Mouse (Mus musculus) mouse trophoblast stem cell (cell line): ENCODE data around the gene Slc25a4.
"Not testable (repeated sequence)": the region's sequence is repeated elsewhere in the genome, so short reads cannot be mapped to it uniquely, and the experiment has no call there.

Experiments used
- in situ Hi-C, 2 experiments: fragments of 300-500 bp; cut with MseI, MboI; formaldehyde crosslinking; loops; 2 replicates in 1 of 2; 3 replicates in 1 of 2; pipeline ENCODE4 v1.15.1; 2025

The Slc25a4 gene

GRCm38 (mm10) chr8:46210404-46211315 lies at the start of gene Slc25a4:
TSS of gene Slc25a4 (minus strand) at chr8:46211284.
- in situ Hi-C loops, result no loop called here

GRCm38 (mm10) chr8:46257921-46258682 lies 47.0 kb upstream of the Slc25a4 start:
- in situ Hi-C loops, result no loop called here

- in situ Hi-C loops, result no loop called here
These were observed 41.4 kb upstream of the Slc25a4 start for GRCm38 (mm10) chr8:46252456-46252855.

DNA sequence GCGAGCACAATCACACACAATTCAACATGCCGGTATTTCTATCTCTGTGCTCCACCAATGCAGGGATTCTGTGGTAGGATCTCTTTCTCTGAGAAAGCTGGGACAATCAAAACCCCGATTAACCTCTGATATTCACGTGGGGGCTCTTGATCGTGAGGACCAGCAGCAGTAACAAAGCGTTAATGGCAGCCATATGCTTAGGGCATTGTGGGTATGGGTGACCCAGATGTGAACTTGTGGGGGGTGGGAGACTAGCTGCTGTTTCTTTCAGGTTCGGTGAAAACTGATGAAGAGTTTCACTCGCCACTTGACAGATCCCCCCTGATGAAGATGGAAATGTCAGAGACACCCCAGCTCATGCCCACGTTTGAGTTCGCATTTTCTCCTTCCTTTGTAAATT lies 40.5 kb upstream of the Slc25a4 start:
- in situ Hi-C loops, result no loop called here

DNA sequence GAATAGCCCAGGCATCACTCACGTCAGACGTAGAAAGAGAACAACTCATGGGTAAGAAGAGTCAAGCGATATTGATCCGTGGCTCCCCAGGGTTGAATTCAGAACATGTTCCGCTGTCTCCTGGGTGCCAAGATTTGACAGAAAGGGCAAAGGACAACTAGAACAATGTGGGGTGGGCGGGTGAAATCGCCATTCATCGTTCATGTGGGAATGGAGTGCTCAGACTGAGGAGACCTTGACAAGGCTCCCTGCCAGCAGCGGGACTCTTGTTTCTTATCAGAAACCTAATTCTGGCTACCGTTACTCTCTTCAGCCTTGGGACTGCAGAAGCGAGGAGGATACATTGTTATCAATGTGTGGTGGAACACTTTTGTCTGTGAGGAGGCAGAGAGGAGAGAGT lies 35.3 kb upstream of the Slc25a4 start:
- in situ Hi-C loops, result loop anchor here (5.0 to 10.0 kb wide), 2 partner anchors 66 to 298 kb away; no protein-coding TSS in a partner anchor

GRCm38 (mm10) chr8:46242946-46243345 lies 31.9 kb upstream of the Slc25a4 start:
- in situ Hi-C loops, result loop anchor here in 1 of 2 experiments (5.0 to 10.0 kb wide), 2 partner anchors 59 to 302 kb away; no protein-coding TSS in a partner anchor

DNA sequence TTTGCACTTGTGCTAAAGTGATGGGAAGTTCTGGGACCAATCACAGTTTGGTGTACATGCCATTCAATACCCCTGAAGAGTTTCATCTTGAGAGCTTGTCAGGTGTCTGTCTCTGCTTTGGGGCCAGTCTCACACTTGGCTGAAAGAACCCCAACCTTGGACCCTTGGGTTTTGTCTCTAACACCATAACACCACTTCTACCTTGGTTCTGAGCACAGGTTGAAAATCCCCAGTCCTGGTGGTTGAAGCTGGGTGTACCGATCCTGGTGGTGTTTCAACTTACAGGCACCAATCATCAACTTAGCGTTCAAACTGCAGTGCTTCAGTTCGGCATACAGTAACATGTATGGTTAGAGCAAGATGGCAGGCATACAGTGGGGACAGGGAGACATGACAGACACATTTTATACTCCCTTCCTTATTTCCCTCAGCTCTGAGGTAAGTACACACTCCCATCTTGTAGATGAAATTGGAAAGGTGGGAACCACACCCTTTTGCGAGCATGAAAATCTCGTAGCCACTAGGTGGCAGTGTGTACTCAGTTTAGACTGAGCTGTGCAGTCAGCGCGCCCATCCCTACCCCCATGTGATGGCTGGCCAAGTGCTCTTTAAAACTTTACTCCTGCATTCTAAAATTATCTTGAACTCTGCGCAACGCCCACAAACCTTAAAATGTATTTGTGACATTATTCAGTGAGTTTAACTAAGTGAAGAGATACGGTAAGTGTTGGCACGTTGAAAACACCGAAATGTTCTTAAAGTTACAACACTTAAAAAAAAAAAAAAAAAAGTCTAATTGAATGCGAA lies 30.7 kb upstream of the Slc25a4 start:
- in situ Hi-C loops, result loop anchor here in 1 of 2 experiments (5.0 to 10.0 kb wide), 2 partner anchors 61 to 303 kb away; no protein-coding TSS in a partner anchor

DNA sequence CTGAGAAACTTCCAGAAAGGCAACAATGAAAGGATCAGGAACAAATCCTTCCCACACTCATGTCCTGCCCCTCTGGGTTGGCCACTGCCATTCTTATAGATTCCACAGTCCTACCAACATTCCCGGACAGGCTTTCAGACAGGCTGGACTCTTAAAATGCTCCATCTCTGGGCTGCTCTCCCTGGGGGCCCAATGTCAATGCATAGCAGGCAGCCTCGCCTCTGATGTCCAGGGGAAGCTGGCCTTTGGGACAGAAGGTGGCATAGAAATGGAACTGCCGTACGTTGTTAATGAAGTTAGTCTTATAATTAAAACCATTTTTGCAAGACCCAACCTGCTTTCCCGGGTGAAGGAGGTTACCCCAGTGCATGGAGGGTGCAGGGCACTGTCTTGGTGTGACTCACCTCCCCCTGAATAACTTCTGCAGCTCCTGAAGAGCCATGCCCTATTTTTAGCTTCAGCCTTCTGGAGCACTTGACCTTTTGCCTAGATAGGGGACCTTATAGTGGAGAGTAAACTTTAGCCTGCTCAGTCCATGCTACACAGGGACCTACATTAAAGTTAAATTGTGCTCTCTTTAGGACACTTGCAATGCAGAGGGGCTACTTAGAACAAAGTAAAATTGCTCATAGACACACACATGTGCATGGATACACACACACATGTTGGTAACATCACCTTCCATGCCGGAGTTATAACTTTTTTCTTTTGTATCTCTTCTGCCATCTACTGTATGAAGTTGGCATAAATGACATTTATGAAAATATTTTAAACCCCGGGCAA lies 25.5 kb upstream of the Slc25a4 start:
- in situ Hi-C loops, result loop anchor here in 1 of 2 experiments (5.0 kb wide), 1 partner anchor 49 kb away; no protein-coding TSS in a partner anchor

DNA sequence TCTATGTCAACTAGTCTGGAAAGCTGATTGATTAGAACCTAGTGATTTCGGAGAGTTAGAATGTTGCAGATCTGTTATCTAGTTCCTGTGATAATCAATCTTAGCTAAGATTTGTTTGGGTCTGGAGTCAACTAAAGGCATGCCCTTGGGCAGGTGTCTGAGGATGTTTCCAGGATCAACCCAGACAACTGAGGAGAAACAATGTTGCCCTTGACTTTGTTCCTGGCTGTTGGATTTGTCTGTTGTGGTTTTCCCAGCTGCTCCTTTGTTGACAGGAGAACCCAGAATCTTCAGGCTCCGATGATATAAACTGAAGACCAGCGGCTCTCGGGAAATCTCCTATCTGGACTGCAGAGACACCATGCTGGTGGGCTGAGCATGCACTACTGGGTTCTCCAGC lies 23.7 kb upstream of the Slc25a4 start:
- in situ Hi-C loops, result loop anchor here in 1 of 2 experiments (5.0 kb wide), 1 partner anchor 47 kb away; no protein-coding TSS in a partner anchor

DNA sequence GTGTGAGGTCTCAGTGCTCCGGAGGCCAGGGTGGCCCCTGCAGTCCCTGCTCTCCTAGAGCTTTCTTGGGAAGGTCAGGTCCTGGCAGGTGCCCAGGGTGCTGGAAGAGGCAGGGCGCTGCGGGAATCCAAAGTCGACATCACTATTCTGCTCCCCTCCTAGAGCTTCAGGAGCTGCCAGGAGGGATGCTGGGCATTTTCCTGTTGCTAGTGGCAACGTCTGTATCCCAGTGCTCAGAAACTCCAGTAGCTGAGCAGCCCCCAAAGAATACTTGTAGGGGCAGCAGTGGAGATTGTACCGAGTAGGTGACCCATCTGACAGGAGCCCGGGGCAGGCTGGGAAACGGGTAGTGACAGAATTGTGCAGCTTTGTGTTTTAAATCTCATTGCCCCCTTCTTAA lies 21.7 kb upstream of the Slc25a4 start:
- in situ Hi-C loops, result no loop called here

- in situ Hi-C loops, result not testable (repeated sequence)
These were observed 20.9 kb upstream of the Slc25a4 start for GRCm38 (mm10) chr8:46231968-46232367.

GRCm38 (mm10) chr8:46226622-46227021 lies 15.5 kb upstream of the Slc25a4 start:
- in situ Hi-C loops, result no loop called here

GRCm38 (mm10) chr8:46225501-46225900 lies 14.4 kb upstream of the Slc25a4 start:
- in situ Hi-C loops, result no loop called here

GRCm38 (mm10) chr8:46220566-46220965 lies 9.5 kb upstream of the Slc25a4 start:
- in situ Hi-C loops, result no loop called here

DNA sequence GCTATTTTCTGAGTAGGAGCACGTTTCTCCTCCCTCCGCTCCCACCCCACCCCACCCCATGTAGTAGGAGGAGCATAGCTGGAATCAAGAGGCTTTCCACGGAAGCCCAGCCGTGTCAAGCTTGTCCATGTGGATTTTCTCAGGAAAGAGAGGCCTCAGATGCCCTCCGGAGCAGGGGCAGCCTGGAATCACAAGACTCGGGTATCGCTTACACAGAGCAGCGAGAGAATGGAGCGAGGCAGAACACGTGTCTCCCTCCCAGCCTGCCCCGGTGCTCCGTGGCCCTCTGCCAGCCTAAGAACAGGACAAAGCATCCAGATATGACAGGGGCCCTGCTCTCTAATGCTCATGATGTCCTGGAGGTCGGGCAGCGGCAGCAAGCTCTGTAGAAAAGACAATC lies 5.8 kb upstream of the Slc25a4 start:
- in situ Hi-C loops, result no loop called here

DNA sequence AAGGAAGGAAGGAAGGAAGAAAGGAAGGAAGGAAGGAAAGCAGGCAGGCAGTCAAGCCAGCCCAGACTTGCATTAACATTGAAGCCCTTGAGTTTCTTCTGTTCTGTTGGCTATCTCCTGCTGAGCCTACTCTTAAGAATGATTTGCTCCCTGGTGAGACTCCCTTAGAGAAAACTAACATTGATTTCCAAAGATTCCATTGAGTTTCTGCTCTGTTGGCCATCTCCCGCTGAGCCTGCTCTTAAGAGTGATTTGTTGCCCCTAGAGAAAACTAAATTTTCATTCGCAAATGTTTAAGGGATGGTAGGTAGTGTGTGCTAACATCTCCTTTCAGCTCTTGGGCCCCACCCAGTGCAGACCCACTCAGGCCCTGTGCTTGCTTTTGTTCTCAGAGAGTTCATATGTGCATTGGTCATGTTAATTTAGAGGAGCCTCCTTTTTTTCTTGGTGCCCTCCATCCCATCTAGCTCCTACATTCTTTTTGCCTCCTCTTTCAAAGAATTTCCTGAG lies 2.9 kb upstream of the Slc25a4 start:
- in situ Hi-C loops, result no loop called here

DNA sequence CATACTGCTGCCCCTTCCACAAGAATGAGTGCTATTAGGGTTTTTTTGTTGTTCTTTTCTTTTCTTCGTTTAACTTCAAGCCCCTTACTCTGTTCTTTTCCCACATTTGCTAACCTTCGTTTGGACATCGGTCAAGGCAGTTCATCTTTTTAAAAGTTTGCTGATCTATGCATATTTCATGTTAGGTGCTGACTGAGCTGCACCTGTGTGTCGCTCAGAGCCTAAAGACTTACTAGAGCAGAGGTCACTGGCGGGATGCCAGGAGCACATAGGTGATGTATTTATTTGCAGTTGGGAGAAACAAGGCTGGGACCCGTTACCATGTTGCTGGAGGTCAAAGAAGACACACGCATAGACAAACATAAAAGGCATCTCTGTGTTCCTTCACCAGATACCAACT lies 1.1 kb upstream of the Slc25a4 start:
- in situ Hi-C loops, result no loop called here

DNA sequence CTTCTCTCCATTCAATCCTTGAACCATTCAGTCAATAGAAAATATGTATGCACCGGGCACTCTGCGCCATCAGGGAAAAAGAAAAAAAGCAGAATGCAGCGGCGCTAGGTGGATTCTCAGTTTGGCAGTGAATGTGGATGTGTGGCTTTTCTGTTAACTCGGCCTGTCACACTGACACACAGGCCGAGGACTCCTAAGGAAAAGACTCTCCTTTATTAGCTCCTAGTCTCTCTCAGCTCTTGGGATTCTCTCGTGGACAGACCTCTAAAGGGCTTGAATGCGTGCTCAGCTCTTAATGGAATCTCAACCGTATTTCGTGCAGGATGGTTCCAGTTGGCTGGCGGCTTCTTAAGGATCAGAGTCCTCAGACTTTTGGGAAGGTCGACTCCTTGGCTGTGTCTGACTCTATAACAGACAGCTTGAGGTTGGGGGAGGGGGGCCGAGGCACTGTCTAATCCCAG lies 557 bp upstream of the Slc25a4 start:
- in situ Hi-C loops, result no loop called here

DNA sequence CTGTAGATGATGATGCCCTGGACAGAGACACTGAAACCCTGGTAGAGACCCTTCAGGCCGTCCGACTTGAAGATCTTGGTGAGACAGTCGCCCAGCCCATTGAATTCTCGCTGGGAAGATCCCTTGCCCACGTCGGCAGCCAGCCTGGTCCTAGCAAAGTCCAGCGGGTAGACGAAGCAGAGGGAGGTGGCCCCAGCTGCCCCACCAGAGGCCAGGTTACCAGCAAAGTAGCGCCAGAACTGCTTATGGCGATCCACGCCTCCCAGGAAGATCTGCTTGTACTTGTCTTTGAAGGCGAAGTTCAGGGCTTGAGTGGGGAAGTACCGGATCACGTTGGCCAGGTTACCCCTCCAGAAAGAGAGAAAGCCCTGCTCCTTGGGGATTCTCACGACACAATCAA lies 2.0 kb downstream of the Slc25a4 start:
- in situ Hi-C loops, result no loop called here

DNA sequence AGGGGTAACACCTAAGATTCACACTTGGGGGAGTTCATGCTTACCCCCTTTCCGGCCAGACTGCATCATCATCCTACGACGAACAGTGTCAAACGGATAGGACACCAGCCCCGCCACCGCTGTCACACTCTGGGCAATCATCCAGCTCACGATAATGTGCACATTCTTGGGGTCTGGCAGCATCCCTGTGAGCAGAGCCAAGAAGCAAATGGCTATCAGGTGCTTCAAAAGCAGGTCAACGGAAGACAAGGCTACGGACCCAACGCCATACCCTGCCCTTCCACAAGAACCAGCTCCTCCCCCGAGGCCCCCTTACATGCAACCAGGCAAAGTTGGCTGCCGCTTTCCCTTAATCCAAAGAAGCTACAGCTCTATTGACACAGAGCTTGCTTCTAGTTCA lies 2.7 kb downstream of the Slc25a4 start:
- in situ Hi-C loops, result no loop called here
